Mouse (Mus musculus) ES-Bruce4 (cell line): ENCODE measurements around the gene Ccdc110. TPM values are rescaled to one million over a fixed set of nuclear protein-coding genes. Genes with fewer than 3 reads are reported as not detected.

Experiments used
- H3K27ac ChIP-seq: 2 replicates; pipeline ENCODE4 v1.5.1; 2012; ENCODE audit warnings: low read length, inconsistent platforms; ENCODE audit not compliant: insufficient read depth
- H3K27me3 ChIP-seq: 2 replicates; pipeline ENCODE4 v1.6.1; 2012; ENCODE audit warnings: mild to moderate bottlenecking, low read length, inconsistent platforms; ENCODE audit not compliant: control insufficient read depth, poor library complexity, insufficient read depth, severe bottlenecking
- H3K36me3 ChIP-seq: 2 replicates; pipeline ENCODE4 v1.6.1; 2012; ENCODE audit warnings: inconsistent platforms, mild to moderate bottlenecking, low read length, moderate library complexity; ENCODE audit not compliant: control insufficient read depth, poor library complexity, insufficient read depth, severe bottlenecking
- H3K4me1 ChIP-seq: one replicate; pipeline ENCODE4 v1.8.1; 2011; ENCODE audit warnings: low read length; ENCODE audit not compliant: control insufficient read depth, insufficient read depth
- H3K4me3 ChIP-seq: 2 replicates; pipeline ENCODE4 v1.5.1; 2011; ENCODE audit warnings: low read depth, mild to moderate bottlenecking, low read length
- H3K9ac ChIP-seq: 2 replicates; pipeline ENCODE4 v1.6.1; 2012; ENCODE audit warnings: low read depth, mild to moderate bottlenecking, inconsistent platforms; ENCODE audit not compliant: poor library complexity, severe bottlenecking
- H3K9me3 ChIP-seq: replicated peaks from 2 replicates; pipeline ENCODE4 v1.6.1; 2012; ENCODE audit warnings: mild to moderate bottlenecking, low read length, inconsistent platforms; ENCODE audit not compliant: control insufficient read depth, poor library complexity, insufficient read depth, severe bottlenecking
- CTCF ChIP-seq: IDR thresholded peaks from one replicate; pipeline ENCODE4 v1.8.1; 2011; ENCODE audit warnings: low read depth, low read length
- EP300 ChIP-seq: IDR thresholded peaks from 2 replicates; pipeline ENCODE4 v1.6.1; 2011; ENCODE audit warnings: low read depth, low read length; ENCODE audit not compliant: insufficient read depth
- POLR2A ChIP-seq: IDR thresholded peaks from one replicate; pipeline ENCODE4 v1.8.1; 2011; ENCODE audit warnings: low read length; ENCODE audit not compliant: insufficient read depth
- polyA plus RNA-seq: library from polyadenylated mRNA; stranded (reverse); fragments of >200 nt; gene quantifications from 2 replicates; pipeline ENCODE4 v1.2.4, GENCODE M21; 2011; ENCODE audit warnings: low read depth; ENCODE audit not compliant: missing spikeins, insufficient read depth, insufficient read length

The Ccdc110 gene
- polyA plus RNA-seq, 1 experiment: not detected

GRCm38 (mm10) chr8:45917040-45917679, 17.3 kb upstream of the Ccdc110 start:
- Histone ChIP-seq H3K9ac (no peak overlapping the region), H3K36me3 (no peaks in the 10 kb centered on the region), H3K4me3 (no peak overlapping the region), H3K27ac (no peak overlapping the region), H3K27me3 (no peaks in the 10 kb centered on the region), H3K9me3 (peaks cover 11% of the 10 kb centered on the region), H3K4me1 (no peaks in the 10 kb centered on the region)
- TF ChIP-seq POLR2A: no peak
- no peak for TF ChIP-seq EP300
- no peak for TF ChIP-seq CTCF

- H3K27me3 ChIP-seq: no peaks in the 10 kb centered on the region
- TF ChIP-seq EP300: no peak
- no peak for TF ChIP-seq CTCF
- TF ChIP-seq POLR2A: no peak
- peaks cover 15% of the 10 kb centered on the region for H3K9me3 ChIP-seq
- no peak overlapping the region for H3K27ac ChIP-seq
- no peaks in the 10 kb centered on the region for H3K36me3 ChIP-seq
- no peak overlapping the region for H3K4me3 ChIP-seq
- no peak overlapping the region for H3K9ac ChIP-seq
- no peaks in the 10 kb centered on the region for H3K4me1 ChIP-seq
Measured at GRCm38 (mm10) chr8:45918891-45919290, 15.5 kb upstream of the Ccdc110 start.

GRCm38 (mm10) chr8:45920392-45920791, 14.0 kb upstream of the Ccdc110 start:
- Histone ChIP-seq H3K4me3 (no peak overlapping the region), H3K27me3 (no peaks in the 10 kb centered on the region), H3K36me3 (no peaks in the 10 kb centered on the region), H3K9me3 (peaks cover 15% of the 10 kb centered on the region), H3K4me1 (no peaks in the 10 kb centered on the region), H3K27ac (no peak overlapping the region), H3K9ac (no peak overlapping the region)
- TF ChIP-seq POLR2A: no peak
- TF ChIP-seq CTCF: no peak
- TF ChIP-seq EP300: no peak

GRCm38 (mm10) chr8:45922116-45922515, 12.3 kb upstream of the Ccdc110 start:
- Histone ChIP-seq H3K27me3 (no peaks in the 10 kb centered on the region), H3K27ac (no peak overlapping the region), H3K9ac (no peak overlapping the region), H3K36me3 (no peaks in the 10 kb centered on the region), H3K4me1 (no peaks in the 10 kb centered on the region), H3K9me3 (peaks cover 15% of the 10 kb centered on the region), H3K4me3 (no peak overlapping the region)
- TF ChIP-seq CTCF: no peak
- no peak for TF ChIP-seq EP300
- no peak for TF ChIP-seq POLR2A

GRCm38 (mm10) chr8:45936986-45937385, 2.6 kb downstream of the Ccdc110 start:
- TF ChIP-seq CTCF (no peak), POLR2A (no peak), EP300 (no peak)
- Histone ChIP-seq H3K36me3 (no peaks in the 10 kb centered on the region), H3K9me3 (peaks cover 3% of the 10 kb centered on the region), H3K4me3 (no peak overlapping the region), H3K27me3 (no peaks in the 10 kb centered on the region), H3K9ac (no peak overlapping the region), H3K27ac (no peak overlapping the region), H3K4me1 (no peaks in the 10 kb centered on the region)

- Histone ChIP-seq H3K36me3 (no peaks in the 10 kb centered on the region), H3K4me3 (no peak overlapping the region), H3K9ac (no peak overlapping the region), H3K27ac (no peak overlapping the region), H3K4me1 (no peaks in the 10 kb centered on the region), H3K9me3 (peaks cover 4% of the 10 kb centered on the region), H3K27me3 (no peaks in the 10 kb centered on the region; the same call in 1 of the 2 replicates)
- no peak for TF ChIP-seq POLR2A
- no peak for TF ChIP-seq CTCF
- TF ChIP-seq EP300: no peak
Measured at GRCm38 (mm10) chr8:45946283-45946682, 11.9 kb downstream of the Ccdc110 start.
